Mouse (Mus musculus) ES-E14 (cell line): ENCODE data around the gene Med13l.

Experiments
- MAFK ChIP-seq: IDR thresholded peaks from 2 replicates; pipeline ENCODE4 v1.6.1; 2014; ENCODE audit warnings: mild to moderate bottlenecking, low read depth, low read length, inconsistent platforms; ENCODE audit not compliant: insufficient read depth
- ZC3H11A ChIP-seq: IDR thresholded peaks from 2 replicates; pipeline ENCODE4 v1.6.1; 2012; ENCODE audit warnings: low read depth, mild to moderate bottlenecking, inconsistent platforms, low read length, borderline replicate concordance

GRCm38 (mm10) chr5:118709847-118710251, 149.4 kb downstream of the Med13l start:
- TF ChIP-seq MAFK (no peak), ZC3H11A (no peak)
